Mouse (Mus musculus) ovary, adult 18-20 months (tissue): ENCODE results near the gene Mn1.

ENCODE experiments used
- DNase-seq: peaks from one replicate; pipeline ENCODE4 v3.0.0; 2022; ENCODE audit warnings: low spot score, mixed read lengths

Gene Mn1

DNA sequence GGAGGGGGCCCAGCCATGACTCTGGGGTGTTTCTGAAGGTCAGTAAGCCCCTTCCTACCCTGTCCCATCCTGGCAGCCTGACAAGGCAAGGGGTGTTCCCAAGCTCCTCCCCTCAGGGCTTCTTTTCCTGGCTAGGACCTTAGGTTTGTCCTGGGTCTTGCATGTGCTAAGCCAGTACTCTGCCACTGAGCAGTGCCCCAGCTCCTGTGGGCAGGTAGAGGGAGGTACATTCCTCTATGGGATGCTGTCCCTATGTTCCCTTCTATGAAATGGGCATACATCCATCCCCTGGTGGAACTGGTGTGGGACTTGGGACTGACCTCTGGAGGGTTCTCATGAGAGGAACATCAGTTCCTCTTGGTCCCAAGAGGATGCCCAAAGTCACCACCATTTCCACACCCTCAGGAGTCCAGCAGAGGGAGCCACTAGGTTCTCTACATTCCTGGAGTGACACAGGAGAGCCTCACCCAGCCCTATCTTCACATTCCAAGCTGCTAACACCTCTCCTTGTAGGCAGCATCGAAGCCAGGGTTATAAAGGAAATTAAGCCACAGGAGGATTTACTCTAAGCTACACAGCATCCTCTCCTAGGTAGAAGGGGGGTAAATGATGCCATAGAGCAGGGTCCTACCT, 7.6 kb upstream of the Mn1 start:
- DNase-seq, result no peak

DNA sequence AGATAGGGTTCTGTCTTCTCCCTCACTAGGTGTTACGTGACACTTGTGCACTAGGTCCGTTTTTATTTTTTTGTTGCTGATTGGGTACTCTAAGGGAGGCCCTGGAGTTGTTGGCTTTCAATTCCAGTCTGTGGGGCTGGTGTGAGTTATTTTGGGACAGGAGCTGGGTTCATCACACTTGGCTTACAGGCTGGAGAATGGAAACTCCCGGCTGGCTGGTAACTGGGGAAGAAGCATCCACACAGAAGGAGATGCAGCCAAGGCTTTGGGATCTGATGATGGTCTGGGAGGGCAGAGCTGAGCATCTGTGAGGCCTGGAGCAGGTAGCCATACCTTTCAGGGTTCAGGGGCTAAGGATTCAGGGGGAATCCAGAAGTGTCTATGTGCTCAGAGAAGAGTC, 6.5 kb upstream of the Mn1 start:
- DNase-seq, result no peak

DNA sequence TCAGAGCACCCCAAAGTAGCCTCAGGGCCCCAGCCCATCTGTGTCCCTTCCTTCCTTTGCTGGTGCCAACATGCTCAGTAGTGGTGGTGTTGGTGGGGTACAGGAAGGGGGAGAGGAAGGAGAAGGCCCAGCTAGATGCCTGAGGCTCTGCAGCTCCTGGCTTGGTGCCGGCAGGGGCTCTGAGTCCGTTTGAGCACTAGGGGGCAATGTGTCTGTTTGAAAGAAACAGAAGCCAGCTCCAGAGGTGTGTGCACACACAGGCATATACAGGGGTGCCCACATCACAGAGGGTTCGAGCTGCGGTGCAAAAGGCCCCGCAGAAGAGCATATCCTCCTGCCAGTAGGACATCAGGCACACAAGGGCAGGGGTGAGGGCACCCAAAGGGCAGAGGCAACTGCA, 3.0 kb upstream of the Mn1 start:
- peak; percentile 43 for DNase-seq

DNA sequence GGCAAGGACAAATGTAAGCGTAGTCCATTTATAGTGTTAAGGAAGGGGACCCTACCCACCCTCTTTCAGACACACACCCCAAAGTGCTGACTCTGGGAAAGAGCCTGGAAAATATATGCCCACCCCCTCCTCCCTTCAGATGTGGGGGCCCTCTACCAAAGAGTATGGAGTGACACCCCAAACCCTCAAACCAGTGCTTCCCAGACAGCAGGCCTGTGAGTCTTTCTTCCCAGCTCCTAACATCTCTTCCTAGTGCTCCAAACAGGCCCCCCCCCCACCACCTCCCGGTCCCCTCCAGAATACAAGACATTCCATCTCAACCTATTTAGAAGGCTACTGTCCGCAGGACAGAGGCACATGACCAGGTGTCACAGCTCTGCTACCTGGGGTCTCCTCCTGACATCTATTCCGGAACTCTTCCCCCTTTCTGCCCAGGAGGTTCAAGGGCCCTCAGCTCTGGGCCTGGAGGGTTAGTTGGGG, 2.4 kb upstream of the Mn1 start:
- no peak for DNase-seq

DNA sequence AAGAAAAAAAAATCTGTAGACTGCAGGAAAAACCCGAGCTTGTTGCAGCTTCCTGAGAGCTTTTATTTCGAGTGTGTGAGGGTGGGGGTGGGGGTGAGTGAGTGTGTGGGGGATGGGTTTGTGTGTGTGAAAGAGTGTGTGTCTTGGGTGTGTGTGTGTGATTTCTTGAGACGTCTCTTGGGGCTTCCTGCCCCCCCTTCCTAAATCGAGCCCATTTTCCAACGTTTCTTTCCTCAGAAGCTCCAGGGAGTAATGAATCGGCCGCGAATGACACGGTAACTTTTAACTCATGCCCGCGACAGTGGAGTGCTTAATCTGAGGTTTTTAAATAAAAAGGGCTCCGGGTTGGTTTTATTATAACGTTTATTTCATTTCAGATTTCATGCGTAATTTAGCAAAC, 1.6 kb upstream of the Mn1 start:
- DNase-seq, result no peak

DNA sequence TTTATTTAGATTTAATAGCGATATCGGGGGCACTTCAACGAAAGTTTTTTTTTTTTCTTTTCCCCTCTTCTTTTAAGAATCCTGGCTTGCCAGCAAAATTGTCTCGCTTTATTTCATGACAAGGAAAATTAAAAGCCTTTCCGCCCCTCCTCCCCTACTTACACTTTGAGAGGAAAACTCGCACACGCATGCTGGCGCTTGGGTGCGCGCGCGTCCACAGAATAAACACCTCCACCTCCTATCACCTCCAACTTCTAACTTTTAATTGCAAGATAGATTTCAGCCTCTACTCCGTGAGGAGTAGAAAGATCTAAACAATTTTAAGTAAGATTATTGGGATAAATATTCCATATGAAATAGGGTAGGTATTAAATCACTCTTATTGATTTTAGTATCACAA, 1.1 kb upstream of the Mn1 start:
- DNase-seq, result no peak

DNA sequence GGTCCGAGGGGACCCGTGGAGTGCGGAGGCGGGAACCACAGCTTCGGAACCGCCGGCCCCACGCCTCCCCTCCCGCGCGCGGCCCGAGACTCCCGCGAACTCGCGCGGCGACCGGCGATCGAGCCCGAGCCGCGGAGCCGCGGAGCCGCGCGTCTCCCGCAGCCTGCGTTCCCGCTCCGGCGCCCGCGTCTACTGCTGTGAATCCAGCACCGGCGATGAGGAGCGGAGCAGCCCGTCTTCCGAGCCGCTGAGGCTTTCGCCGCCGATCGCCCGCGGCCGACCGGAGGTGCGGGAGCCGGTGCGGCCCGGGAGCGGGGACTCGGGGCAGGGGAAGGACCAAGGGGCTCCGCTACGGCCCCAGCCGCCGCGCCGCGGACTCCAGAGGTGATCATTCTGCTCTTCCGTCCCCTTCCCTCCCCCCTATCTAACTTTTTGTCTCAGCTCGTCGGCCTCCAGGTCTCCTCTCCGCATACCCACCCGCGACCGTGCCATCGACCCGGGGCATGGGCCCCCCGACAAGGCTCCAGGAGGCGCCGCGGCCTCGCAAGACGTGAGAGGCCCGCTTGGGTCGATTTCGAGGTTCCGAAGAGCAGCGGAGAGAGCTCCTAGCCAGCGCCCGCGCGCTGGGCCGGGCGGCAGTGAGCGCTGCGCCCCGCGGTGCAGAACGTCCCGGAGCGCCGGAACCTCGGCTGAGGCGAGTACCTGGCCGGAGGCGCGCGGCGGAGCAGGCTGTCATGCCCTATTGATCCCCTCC, 393 bp downstream of the Mn1 start:
- DNase-seq, result no peak

DNA sequence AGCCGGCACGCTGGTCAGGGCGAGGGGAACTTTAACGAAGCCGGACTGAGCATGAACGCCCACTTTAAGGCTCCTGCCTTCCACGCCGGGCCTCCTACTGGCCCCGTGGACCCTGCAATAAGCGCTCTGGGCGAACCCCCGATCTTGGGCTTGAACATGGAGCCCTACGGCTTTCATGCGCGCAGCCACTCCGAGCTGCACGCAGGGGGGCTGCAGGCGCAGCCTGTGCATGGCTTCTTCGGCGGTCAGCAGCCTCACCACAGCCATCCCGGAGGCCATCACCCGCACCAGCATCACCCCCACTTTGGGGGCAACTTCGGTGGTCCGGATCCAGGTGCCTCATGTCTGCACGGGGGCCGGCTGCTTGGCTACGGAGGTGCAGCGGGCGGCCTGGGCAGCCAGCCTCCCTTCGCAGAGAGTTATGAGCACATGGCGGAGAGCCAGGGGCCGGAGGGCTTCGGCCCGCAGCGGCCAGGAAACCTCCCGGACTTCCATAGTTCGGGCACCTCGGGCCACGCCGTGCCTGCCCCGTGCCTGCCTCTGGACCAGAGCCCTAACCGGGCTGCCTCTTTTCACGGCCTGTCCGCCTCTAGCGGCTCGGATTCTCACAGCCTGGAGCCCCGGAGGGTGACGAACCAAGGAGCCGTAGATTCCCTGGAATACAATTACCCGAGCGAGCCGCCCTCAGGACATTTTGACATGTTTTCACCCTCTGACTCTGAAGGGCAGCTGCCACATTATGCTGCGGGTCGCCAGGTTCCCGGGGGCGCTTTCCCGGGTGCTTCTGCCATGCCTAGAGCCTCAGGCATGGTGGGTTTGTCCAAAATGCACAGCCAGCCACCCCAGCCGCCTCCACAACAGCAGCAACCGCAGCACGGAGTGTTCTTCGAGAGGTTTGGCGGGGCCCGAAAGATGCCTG, 1.3 kb downstream of the Mn1 start:
- no peak for DNase-seq

DNA sequence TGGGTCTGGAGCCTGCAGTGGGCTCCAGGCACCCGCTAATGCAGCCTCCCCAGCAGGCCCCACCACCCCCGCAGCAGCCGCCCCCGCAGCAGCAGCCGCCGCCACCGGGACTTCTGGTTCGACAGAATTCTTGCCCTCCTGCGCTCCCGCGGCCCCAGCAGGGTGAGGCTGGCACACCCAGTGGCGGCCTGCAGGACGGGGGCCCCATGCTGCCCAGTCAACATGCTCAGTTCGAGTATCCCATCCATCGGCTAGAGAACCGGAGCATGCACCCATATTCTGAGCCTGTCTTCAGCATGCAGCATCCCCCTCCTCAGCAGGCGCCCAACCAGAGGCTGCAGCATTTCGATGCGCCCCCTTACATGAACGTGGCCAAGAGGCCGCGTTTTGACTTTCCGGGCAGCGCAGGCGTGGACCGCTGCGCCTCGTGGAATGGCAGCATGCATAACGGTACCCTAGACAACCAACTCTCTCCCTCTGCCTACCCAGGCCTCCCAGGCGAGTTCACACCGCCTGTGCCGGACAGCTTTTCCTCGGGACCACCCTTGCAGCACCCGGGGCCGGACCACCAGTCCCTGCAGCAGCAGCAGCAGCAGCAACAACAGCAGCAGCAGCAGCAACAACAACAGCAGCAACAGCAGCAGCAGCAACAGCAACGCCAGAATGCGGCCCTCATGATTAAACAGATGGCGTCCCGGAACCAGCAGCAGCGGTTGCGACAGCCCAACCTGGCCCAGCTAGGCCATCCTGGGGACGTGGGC, 2.1 kb downstream of the Mn1 start:
- DNase-seq, result no peak

DNA sequence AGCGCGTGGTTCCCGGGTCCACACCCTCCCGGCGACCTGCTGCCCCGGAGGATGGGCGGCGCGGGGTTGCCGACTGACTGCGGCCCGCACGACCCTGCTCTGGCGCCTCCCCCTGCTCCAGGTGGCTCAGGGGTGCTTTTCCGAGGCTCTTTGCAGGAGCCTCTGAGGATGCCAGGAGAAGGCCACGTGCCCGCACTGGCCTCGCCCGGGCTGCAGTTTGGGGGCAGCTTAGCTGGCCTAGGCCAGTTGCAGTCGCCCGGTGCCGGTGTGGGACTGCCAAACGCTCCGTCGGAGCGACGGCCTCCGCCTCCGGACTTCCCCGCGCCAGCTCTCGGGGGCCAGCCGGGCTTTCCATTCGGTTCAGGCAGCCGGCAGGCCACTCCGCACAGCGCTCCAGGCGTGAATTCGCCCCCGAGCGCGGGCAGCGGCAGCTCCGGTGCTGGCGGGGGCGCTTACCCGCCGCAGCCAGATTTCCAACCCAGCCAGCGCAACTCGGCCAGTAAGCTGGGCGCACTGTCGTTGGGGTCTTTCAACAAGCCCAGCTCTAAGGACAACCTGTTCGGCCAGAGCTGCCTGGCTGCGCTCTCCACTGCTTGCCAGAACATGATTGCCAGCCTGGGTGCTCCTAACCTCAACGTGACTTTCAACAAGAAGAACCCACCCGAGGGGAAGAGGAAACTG, 3.0 kb downstream of the Mn1 start:
- no peak for DNase-seq

DNA sequence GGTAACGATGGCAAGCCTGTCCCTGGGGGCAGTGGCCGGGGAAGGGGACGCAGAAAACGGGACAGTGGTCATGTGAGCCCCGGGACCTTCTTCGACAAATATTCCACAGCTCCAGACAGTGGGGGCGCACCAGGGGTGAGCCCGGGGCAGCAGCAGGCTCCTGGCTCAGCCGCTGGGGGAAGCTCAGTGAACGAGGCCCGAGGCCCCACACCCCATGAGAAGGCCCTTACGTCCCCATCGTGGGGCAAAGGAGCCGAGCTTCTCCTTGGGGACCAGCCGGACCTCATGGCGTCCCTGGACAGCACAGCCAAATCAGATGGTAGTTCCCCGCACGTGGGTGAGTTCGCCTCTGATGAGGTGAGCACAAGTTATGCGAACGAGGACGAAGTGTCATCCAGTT, 3.7 kb downstream of the Mn1 start:
- no peak for DNase-seq

DNA sequence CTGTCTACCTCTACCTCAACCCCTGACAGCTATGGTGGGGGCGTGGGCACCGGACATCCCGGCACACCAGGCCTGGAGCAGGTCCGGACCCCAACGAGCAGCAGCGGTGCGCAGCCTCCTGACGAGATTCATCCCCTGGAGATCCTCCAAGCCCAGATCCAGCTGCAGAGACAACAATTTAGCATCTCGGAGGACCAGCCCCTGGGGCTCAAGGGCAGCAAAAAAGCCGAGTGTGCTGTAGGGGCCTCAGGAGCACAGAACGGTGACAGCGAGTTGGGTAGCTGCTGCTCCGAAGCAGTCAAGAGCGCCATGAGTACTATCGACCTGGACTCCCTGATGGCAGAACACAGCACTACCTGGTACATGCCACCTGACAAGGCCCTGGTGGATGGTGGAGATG, 4.3 kb downstream of the Mn1 start:
- no peak for DNase-seq

DNA sequence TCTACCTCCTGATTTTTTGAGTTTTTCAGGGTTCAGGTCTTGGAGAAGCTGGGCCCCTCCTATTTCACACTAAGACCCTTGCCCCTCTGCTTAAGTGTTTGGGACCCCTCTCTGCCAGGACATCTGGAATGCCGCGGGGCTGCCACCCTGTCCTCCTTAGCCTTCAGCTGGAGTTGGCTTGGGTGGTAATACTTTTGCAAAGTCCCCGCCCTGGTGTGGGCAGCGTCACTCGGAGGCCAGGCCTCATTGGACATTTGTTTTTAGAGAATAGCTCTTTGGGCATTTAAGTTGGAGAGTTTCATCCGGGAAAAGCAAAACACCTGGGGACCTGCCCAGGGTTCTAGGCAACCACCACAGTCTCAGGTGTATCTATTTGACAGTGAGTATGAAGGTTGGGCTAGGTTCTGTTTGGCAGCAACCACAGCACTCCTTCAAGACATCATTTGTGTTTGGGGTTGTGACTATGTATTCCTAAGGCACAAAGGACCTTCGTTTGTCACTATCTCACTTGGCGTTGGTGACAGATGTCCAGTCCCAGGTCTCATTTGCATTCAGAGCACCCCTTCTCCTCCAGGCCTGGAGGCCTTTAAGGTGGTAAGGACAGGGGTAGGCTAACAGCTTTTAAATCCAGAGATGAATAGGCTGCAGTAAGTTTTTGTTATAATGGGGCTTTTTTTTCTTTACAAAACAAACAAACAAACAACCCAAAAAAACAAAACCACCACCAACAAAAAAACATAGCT, 5.1 kb downstream of the Mn1 start:
- no peak for DNase-seq

DNA sequence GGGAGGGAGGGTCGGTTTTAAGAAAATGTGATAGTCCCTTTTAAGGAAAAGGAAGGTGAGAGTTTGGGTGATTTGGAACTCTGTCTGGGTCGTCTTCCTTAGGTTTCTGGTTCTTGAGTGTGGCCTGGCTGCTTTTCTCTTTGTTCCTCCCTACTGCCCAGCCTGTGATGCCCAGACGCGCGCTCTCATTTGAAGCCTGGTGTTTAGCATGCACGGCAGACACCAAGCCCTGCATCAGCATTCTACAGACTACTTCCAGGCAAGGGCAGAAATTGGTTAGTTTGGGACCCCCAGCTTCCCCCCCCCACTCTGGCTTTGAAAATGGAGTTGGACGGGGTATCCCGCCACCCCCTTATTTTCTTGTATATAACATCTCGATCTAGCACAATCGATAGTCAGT, 5.8 kb downstream of the Mn1 start:
- DNase-seq, result no peak

DNA sequence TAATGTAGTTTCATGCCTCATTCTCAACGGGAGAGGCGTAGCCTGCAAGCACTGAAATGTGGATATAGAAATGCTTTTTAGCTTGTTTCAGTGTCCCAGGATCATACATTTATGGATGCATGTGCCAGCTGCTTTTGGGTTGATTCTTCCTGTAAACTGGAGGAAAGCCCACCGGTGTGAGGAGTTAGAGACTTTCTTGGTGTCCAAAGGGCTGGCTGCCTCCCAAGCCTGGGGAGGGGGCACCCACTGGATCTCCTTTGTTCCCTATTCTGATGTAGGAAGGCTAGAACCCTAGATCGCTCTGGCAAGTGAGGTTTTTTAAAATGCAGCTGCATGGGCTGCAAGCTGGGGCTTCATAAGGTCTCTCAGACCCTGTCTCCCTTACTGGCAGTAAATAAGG, 6.5 kb downstream of the Mn1 start:
- DNase-seq, result no peak

DNA sequence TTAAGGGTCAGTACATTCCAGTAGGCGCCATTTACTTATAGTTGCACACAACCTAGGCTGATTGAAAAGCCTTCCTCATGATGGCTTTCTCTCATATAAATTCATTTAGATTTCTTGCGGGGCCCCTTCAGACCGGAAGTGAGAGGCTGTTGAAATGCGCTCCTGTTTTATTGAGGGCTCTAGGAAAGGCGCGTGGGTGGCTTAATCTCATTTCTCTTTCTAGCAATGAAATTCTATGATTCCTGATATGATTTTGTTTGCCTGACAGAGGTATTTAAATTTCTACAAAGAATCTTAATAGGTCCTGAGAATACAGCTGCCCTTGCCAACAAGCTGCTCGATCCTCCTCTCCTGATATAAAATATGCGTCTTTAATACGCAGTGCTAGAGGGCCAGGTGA, 8.7 kb downstream of the Mn1 start:
- DNase-seq, result no peak

DNA sequence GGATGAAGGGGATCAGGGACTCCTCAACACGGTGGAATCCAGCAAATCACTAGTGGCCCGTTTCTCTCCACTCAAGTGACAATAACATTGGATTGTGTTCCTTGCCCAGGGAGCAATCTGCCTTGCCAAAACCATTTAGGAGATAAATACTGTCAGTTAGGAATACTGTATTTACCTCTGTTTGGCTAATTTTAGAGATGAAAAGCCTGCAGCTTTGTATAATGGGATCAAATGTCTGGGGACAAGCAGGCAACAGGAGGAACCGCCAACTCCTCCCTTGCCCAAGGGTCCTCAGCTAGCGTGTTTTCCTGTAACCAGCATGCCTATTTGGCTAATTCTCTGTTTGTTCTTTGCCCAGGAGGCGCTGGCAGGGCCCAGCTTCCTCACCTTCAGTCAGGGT, 9.1 kb downstream of the Mn1 start:
- DNase-seq, result no peak

DNA sequence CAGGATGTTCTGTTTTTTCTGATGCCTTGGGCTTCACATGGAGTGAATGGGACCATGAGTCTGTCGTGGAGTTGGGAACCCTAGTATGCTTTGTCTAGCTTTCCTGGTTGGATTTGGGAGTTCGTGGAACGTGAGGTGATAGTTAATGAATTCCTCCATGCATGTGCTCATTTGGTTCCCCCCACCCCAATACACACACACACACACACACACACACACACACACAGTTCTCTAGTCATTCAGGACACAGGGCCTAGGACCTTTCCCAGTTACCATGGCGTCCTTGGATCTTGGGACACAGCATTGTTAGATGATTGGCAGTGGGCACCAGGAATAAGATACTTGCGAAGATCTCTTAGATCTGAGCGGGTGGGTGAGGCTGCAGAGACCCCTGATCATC, 11.7 kb downstream of the Mn1 start:
- no peak for DNase-seq

DNA sequence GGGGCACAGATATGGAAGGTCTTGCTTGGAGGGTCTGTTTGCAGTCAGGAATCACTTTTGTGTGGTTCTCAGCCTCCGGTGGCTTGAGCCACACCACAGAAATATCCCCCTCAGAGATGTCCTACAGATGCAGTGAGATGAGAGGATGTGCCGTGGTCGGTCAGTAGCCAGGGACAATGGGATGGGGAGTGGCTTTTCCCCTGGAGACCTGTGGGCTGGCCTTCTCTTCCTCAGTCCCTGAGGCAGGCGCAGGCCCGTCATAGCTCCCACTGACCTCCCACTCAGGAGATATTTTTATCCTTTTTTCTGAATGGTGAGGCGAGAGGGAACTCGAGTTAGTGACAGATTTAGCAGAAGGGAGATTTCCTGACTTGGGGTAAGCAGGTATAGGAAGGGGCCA, 12.6 kb downstream of the Mn1 start:
- DNase-seq, result no peak

DNA sequence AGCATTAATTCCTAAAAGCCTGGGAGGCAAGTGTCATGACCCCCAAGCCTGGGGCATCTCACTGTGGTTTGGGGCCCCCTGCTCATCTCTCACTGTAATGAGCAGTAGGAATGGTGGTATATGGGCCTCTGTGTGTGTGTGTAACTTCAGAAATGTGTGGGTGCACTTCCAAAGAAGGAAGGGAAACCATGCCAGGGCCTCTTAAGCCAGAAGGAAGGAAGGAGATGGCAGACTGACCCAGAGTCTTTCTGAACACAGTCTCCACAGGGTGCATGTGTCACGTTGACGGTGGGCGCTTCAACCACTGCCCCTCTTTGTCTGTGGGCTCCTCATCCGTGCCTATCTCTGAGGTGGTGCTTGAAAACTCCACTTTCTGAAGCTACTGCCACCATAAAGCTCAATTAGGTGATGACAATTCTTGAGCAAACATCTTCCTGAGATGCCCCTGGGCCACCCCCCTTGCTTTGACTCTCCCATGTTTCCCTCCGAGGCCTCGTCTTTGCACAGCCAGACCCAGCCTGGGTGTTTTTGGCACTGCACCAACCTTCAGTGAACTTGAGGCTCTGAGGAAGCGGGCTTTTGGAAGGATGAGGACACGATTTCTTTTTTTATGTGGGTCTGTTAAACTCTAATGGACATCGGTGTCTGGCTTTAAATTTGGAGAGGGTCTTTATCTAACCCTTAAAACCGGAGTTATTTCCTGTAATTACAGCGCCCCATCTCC, 14.0 kb downstream of the Mn1 start:
- DNase-seq, result no peak
